Comparison of ENCODE assay signal across 7 mouse cellular contexts in the genomic region with DNA sequence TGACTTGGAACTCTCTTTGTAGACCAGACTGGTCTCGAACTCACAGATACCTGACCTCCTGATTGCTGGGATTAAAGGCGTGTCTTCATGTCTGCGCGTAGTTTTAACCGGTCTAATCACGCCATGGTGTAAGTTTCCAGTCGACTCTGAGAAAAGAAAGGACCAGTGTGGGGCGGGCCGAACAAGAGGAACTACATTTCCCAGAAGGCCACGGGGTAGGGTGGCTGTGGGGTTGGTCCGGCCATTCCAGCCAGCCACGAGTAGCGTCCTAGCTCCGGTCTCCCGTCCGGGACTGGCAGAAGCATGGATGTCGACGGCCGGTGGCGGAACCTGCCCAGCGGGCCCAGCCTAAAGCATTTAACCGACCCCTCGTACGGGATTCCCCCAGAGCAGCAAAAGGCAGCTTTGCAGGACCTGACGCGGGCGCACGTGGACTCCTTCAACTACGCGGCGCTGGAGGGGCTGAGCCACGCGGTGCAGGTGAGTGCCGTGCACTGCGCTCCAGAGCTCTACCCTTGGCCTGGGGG. TPM values are rescaled to one million over a fixed set of nuclear protein-coding genes. Genes with fewer than 3 reads are reported as not detected.
A peak's percentile ranks its signal among the peaks of the same experiment; 100 is the strongest.
DNase-seq lines count a peak whose midpoint lies in the region; ATAC-seq and TF ChIP-seq lines count a peak whose summit lies in the region.

A gene (plus strand): TSS at position 212 of the 527 bp plus-strand sequence.

- DNase-seq in adrenal gland, postnatal 10 days = peak; percentile 94
- DNase-seq in embryonic facial prominence, embryonic 10.5 days (ENCODE audit: low spot score) = peak; percentile 93
- DNase-seq in gonadal fat pad, adult 2 months (ENCODE audit: low read depth) = peak; percentile 78
- peak; percentile 90 for DNase-seq in left cerebral cortex, postnatal 4 days

- ATAC-seq in intestine, postnatal 0 days = peak; percentile 100
- ATAC-seq in midbrain, embryonic 12.5 days (ENCODE audit: low FRiP score, low read depth) = peak; percentile 99

- TF ChIP-seq CTCF in intestine, postnatal 0 days (IDR thresholded peaks at IDR 0.05; ENCODE audit: low read depth) = no peak
- no peak for TF ChIP-seq CTCF in small intestine, adult 2 months (IDR thresholded peaks at IDR 0.05; ENCODE audit: extremely low read depth, insufficient read length, insufficient replicate concordance, low read depth, low read length)

- no peaks in the 10 kb centered on the region for H3K27me3 ChIP-seq in embryonic facial prominence, embryonic 10.5 days (replicated peaks; ENCODE audit: low read depth, poor library complexity, severe bottlenecking)
- H3K27me3 ChIP-seq in intestine, postnatal 0 days (replicated peaks; ENCODE audit: control insufficient read depth, insufficient read depth, low read length) = no peaks in the 10 kb centered on the region
- no peaks in the 10 kb centered on the region for H3K27me3 ChIP-seq in midbrain, embryonic 12.5 days
- H3K27me3 ChIP-seq in small intestine, adult 2 months (ENCODE audit: control insufficient read depth, insufficient read depth, low read length) = no peaks in the 10 kb centered on the region

- no peak for TF ChIP-seq POLR2A in small intestine, adult 2 months (IDR thresholded peaks at IDR 0.05; ENCODE audit: low read depth, low read length)

- intact Hi-C loops in left cerebral cortex, postnatal 4 days (cut with DNase I) = loop anchor here (10.0 kb wide), 1 partner anchor 256 kb away; no protein-coding TSS in a partner anchor

- peak within 1 kb of the TSS; percentile 95 for H3K4me2 ChIP-seq in intestine, postnatal 0 days (replicated peaks; ENCODE audit: low read depth)
- peak within 1 kb of the TSS; percentile 86 for H3K4me2 ChIP-seq in midbrain, embryonic 12.5 days (replicated peaks)

- H3K9ac ChIP-seq in intestine, postnatal 0 days (ENCODE audit: low read depth, low read length) = peak within 1 kb of the TSS; percentile 63
- peak within 1 kb of the TSS; percentile 69 for H3K9ac ChIP-seq in midbrain, embryonic 12.5 days (replicated peaks)

- under 1% methylated on average over 35 of the region's 35 CpGs for WGBS in embryonic facial prominence, embryonic 10.5 days
- WGBS in intestine, postnatal 0 days = under 1% methylated on average over 35 of the region's 35 CpGs
- under 1% methylated on average over 35 of the region's 35 CpGs for WGBS in midbrain, embryonic 12.5 days
- WGBS in small intestine, adult 2 months = under 1% methylated on average over 35 of the region's 35 CpGs

- H3K4me3 ChIP-seq in embryonic facial prominence, embryonic 10.5 days = peak within 1 kb of the TSS; percentile 89
- H3K4me3 ChIP-seq in intestine, postnatal 0 days (ENCODE audit: low read depth, low read length) = peak within 1 kb of the TSS; percentile 68
- peak within 1 kb of the TSS; percentile 77 for H3K4me3 ChIP-seq in midbrain, embryonic 12.5 days
- peak within 1 kb of the TSS; percentile 98 for H3K4me3 ChIP-seq in small intestine, adult 2 months (ENCODE audit: low read depth, low read length)

- peaks cover 10% of the 10 kb centered on the region; the same call in 1 of the 2 replicates for H3K4me1 ChIP-seq in embryonic facial prominence, embryonic 10.5 days
- no peaks in the 10 kb centered on the region for H3K4me1 ChIP-seq in intestine, postnatal 0 days (replicated peaks; ENCODE audit: control insufficient read depth, insufficient read depth, low read length)
- H3K4me1 ChIP-seq in midbrain, embryonic 12.5 days = peaks cover 13% of the 10 kb centered on the region
- no peaks in the 10 kb centered on the region; the same call in 1 of the 2 replicates for H3K4me1 ChIP-seq in small intestine, adult 2 months (ENCODE audit: control insufficient read depth, insufficient read depth, insufficient read length, low read length)

- H3K9me3 ChIP-seq in embryonic facial prominence, embryonic 10.5 days = no peaks in the 10 kb centered on the region
- H3K9me3 ChIP-seq in intestine, postnatal 0 days (ENCODE audit: control insufficient read depth) = no peaks in the 10 kb centered on the region
- no peaks in the 10 kb centered on the region for H3K9me3 ChIP-seq in midbrain, embryonic 12.5 days

- peaks cover 33% of the 10 kb centered on the region for H3K36me3 ChIP-seq in embryonic facial prominence, embryonic 10.5 days (replicated peaks)
- peaks cover 12% of the 10 kb centered on the region; the same call in 1 of the 2 replicates for H3K36me3 ChIP-seq in intestine, postnatal 0 days (ENCODE audit: control insufficient read depth, insufficient read depth)
- H3K36me3 ChIP-seq in midbrain, embryonic 12.5 days = peaks cover 29% of the 10 kb centered on the region
- H3K36me3 ChIP-seq in small intestine, adult 2 months (ENCODE audit: control insufficient read depth, insufficient read depth, low read length) = peaks cover 12% of the 10 kb centered on the region

- peak within 1 kb of the TSS; percentile 87 for H3K27ac ChIP-seq in embryonic facial prominence, embryonic 10.5 days (replicated peaks)
- H3K27ac ChIP-seq in intestine, postnatal 0 days (ENCODE audit: low read depth, low read length) = no peak within 1 kb of the TSS
- H3K27ac ChIP-seq in midbrain, embryonic 12.5 days (replicated peaks) = no peak within 1 kb of the TSS
- H3K27ac ChIP-seq in small intestine, adult 2 months (ENCODE audit: insufficient read depth, low read depth, low read length) = no peak within 1 kb of the TSS

RNA-seq across cellular contexts. Expression of the gene that starts here (rescaled TPM):
- total RNA-seq in adrenal gland, postnatal 10 days (2021) = 10 to 100 TPM; 16.6 to 19.8 TPM
- polyA plus RNA-seq in embryonic facial prominence, embryonic 10.5 days (2016; fragmentation: Nextera tagmentation; extraction: Ambion mirVana) = 48.7 and 48.9 TPM in 2 replicates
- 17.4 and 18.6 TPM in 2 replicates for polyA plus RNA-seq in gonadal fat pad, adult 2 months (2012; rRNA removed)
- polyA plus RNA-seq in intestine, postnatal 0 days (2015; fragmentation: Nextera tagmentation; extraction: Ambion mirVana) = 5.3 and 6.0 TPM in 2 replicates
- 10 to 100 TPM; 31.2 to 35.0 TPM for total RNA-seq in left cerebral cortex, postnatal 4 days (2021)
- 27.2 and 27.3 TPM in 2 replicates for polyA plus RNA-seq in midbrain, embryonic 12.5 days (2016; fragmentation: Nextera tagmentation; extraction: Ambion mirVana)
- polyA plus RNA-seq in small intestine, adult 2 months (2012; rRNA removed) = 6.9 and 7.6 TPM in 2 replicates
